Mouse (Mus musculus) adrenal gland, adult 8-10 months (tissue): Measurements from ENCODE around the gene Krt77. TPM values are rescaled to one million over a fixed set of nuclear protein-coding genes. Genes with fewer than 3 reads are reported as not detected.

Experiments used
- DNase-seq: peaks from one replicate; pipeline ENCODE4 v3.0.0; 2022
- microRNA-seq, 2 experiments: library from miRNA; unstranded; fragments of <30 nt; microRNA quantifications; one replicate each; pipeline ENCODE4 v1.2.0; 2022
- total RNA-seq, 4 experiments: library from RNA; stranded (reverse); gene quantifications; 2 replicates each; pipeline ENCODE4 v1.2.4; 2022

Gene Krt77
- total RNA-seq, 4 experiments from 2014 or later: not detected

DNA sequence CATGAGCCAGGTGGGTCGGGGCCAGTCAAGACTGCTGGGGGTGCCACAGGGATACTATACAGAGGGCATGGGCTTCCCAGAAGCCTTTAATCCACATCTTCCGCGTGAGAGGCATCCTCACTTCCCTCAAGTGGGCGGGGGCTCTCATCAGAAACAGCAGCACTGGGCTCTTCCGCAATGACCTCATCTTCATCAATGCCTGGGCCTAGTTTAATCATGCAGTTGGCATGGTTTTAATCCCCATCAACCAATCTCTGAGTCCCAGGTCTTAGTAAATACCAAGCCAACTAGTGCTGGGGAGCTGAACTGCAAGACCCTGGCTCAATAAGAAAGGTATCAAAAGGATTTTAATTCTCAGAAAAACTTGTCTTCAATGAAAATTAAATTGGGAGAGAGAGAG lies 40.1 kb downstream of the Krt77 start:
- DNase-seq: no peak

DNA sequence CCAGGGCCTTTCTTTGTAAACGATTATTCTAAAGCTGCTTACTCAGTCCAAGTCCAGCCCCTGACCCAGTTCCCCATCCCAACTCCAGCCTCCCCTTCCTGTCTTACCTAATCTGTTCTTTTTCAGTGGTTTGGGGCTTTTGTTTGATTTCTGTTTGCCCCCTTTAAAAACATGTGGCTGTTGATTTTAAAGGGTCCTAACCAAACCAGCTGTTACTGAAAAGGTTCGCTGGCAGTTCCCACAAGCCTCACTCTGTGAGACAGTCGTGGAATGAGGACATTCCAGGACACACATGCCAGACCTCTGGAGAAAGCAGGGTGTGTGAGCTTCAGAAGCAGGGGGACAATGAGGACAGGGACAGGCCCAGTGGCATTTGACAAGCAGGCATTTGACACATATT lies 47.7 kb downstream of the Krt77 start:
- DNase-seq: no peak

DNA sequence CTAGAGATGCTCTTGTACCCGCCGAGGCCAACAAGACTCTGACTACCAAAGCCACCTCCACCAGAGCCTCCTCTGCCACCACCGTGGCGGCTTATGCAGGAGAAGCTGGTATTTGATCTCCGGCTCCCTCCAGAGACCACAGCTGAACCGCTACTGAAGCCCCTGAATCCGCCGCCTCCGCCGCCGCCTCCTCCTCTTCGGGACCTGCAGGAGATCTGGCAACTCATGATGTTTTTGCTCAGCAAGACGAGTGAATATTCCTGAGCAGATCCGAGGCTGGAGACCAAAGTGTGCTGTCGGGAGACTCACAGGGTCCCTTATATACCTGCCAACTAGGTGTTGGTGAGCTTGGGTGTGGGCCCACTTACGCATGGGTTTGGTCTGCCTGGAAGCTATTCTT lies 51.6 kb downstream of the Krt77 start, which contains the start of gene Krt2:
Gene Krt2, minus strand, starts transcription at position 295 of the 400 bp plus-strand sequence.
- no peak for DNase-seq

Small RNA genes lying within 50 kb of the gene (microRNA-seq; reads per million reads assigned to microRNA genes)
- 0 reads per million in 2 experiments for gene Gm44356

Other genes with a start within 250 kb of the Krt77 start
- not detected for gene Gm5414, start 241.5 kb downstream of the Krt77 start, total RNA-seq
- not detected for gene Gm5478, start 222.3 kb downstream of the Krt77 start, total RNA-seq
- gene Krt6b, start 189.4 kb downstream of the Krt77 start, total RNA-seq: not detected
- gene Krt6a, start 175.4 kb downstream of the Krt77 start, total RNA-seq: not detected
- gene Krt5, start 156.8 kb downstream of the Krt77 start, total RNA-seq: not detected
- not detected for gene Krt71, start 126.6 kb downstream of the Krt77 start, total RNA-seq
- gene Krt72, start 83.2 kb downstream of the Krt77 start, total RNA-seq: not detected
- not detected for gene Krt73, start 67.4 kb downstream of the Krt77 start, total RNA-seq
- not detected for gene Krt2, start 51.5 kb downstream of the Krt77 start, total RNA-seq
- gene Krt1, start 18.9 kb downstream of the Krt77 start, total RNA-seq: 1 to 10 TPM in 1 of 4 experiments, under 1 TPM in 3; 0.20 to 1.0 (median 0.58) TPM
- under 1 TPM in 2 of 4 experiments, not detected in 2; 0.29 to 0.31 TPM for gene Krt76, start 23.2 kb upstream of the Krt77 start, total RNA-seq
- not detected for gene Krt4, start 55.0 kb upstream of the Krt77 start, total RNA-seq
- 1 to 10 TPM in 1 of 4 experiments, under 1 TPM in 3; 0.37 to 2.0 (median 0.57) TPM for gene Krt79, start 70.6 kb upstream of the Krt77 start, total RNA-seq
- not detected for gene Krt78, start 84.6 kb upstream of the Krt77 start, total RNA-seq
- gene Krt8, start 134.8 kb upstream of the Krt77 start, total RNA-seq: 1 to 10 TPM in 2 of 4 experiments, under 1 TPM in 2; 0.49 to 1.3 (median 0.77) TPM
- gene Krt18, start 158.5 kb upstream of the Krt77 start, total RNA-seq: 1 to 10 TPM; 1.3 to 2.4 (median 1.9) TPM
- gene Eif4b, start 204.1 kb upstream of the Krt77 start, total RNA-seq: 100 to 1,000 TPM; 232 to 294 (median 272) TPM
- gene Tns2, start 230.7 kb upstream of the Krt77 start, total RNA-seq: 100 to 1,000 TPM in 2 of 4 experiments, 10 to 100 TPM in 2; 77.5 to 129 (median 107) TPM